In genomic region chr19:53066934-53067333, GRCm38 (mm10) we compare ENCODE assay signal across 11 mouse cellular contexts. TPM values are rescaled to one million over a fixed set of nuclear protein-coding genes. Genes with fewer than 3 reads are reported as not detected.
A peak's percentile ranks its signal among the peaks of the same experiment; 100 is the strongest.
DNase-seq lines count a peak whose midpoint lies in the region; ATAC-seq and TF ChIP-seq lines count a peak whose summit lies in the region.
"Had no signal": no experiment of that assay in that cellular context is flagged by ENCODE, and none has a peak within 500 bp of the region (broad histone marks: within the 10 kb centered on the region; RNA-seq: fewer than 3 reads in every experiment).

No protein-coding gene starts in this region.

- WGBS in hindbrain, embryonic 10.5 days: 54% methylated on average over 10 of the region's 10 CpGs
- 49% methylated on average over 10 of the region's 10 CpGs for WGBS in hindbrain, embryonic 11.5 days
- WGBS in kidney, embryonic 16.5 days: 18% methylated on average over 10 of the region's 10 CpGs
- WGBS in cerebellum, adult 2 months: 53% methylated on average over 10 of the region's 10 CpGs

- H3K4me2 ChIP-seq in hindbrain, embryonic 11.5 days (replicated peaks; ENCODE audit: low read depth, low read length): no peak overlapping the region
- peak overlapping the region; percentile 45 for H3K4me2 ChIP-seq in kidney, embryonic 16.5 days (replicated peaks; ENCODE audit: low read depth, low read length)

- H3K4me3 ChIP-seq in hindbrain, embryonic 10.5 days: no peak overlapping the region
- no peak overlapping the region for H3K4me3 ChIP-seq in hindbrain, embryonic 11.5 days (ENCODE audit: low read depth, low read length)
- H3K4me3 ChIP-seq in kidney, embryonic 16.5 days (ENCODE audit: low read length): peak overlapping the region; percentile 20
- no peak overlapping the region for H3K4me3 ChIP-seq in cerebellum, adult 2 months (replicated peaks; ENCODE audit: insufficient read depth, low read depth, low read length)

- no peaks in the 10 kb centered on the region for H3K27me3 ChIP-seq in hindbrain, embryonic 10.5 days (ENCODE audit: insufficient read depth, poor library complexity, severe bottlenecking)
- H3K27me3 ChIP-seq in hindbrain, embryonic 11.5 days (ENCODE audit: control insufficient read depth, insufficient read depth, low read length): no peaks in the 10 kb centered on the region
- no peaks in the 10 kb centered on the region for H3K27me3 ChIP-seq in kidney, embryonic 16.5 days (ENCODE audit: insufficient read depth, low read length)
- no peaks in the 10 kb centered on the region for H3K27me3 ChIP-seq in cerebellum, adult 2 months (ENCODE audit: control insufficient read depth, insufficient read depth, low read length)
- H3K27me3 ChIP-seq: CH12.LX had no signal

- no peak overlapping the region for H3K9ac ChIP-seq in hindbrain, embryonic 11.5 days (ENCODE audit: low read depth, low read length)
- H3K9ac ChIP-seq in kidney, embryonic 16.5 days (replicated peaks; ENCODE audit: low read length): peak overlapping the region; percentile 46; the same call in 1 of the 2 replicates
- H3K9ac ChIP-seq: liver, embryonic 14.5 days had no signal

- 0 out of 2 replicates have a peak overlapping the region, but pooled peaks have one; percentile 5 for H3K27ac ChIP-seq in hindbrain, embryonic 10.5 days
- no peak overlapping the region for H3K27ac ChIP-seq in hindbrain, embryonic 11.5 days (ENCODE audit: low read depth, low read length)
- peak overlapping the region; percentile 75 for H3K27ac ChIP-seq in kidney, embryonic 16.5 days (ENCODE audit: low read length)
- H3K27ac ChIP-seq in cerebellum, adult 2 months (ENCODE audit: insufficient read depth, low read length): no peak overlapping the region
- H3K27ac ChIP-seq: liver, embryonic 14.5 days had no signal

- no peak for ATAC-seq in hindbrain, embryonic 11.5 days (ENCODE audit: low FRiP score)
- peak; percentile 83 for ATAC-seq in kidney, embryonic 16.5 days (ENCODE audit: low FRiP score, low TSS enrichment)
- no peak for ATAC-seq in inflammation-experienced regulatory T-cells, adult 6 months

- H3K9me3 ChIP-seq in hindbrain, embryonic 10.5 days: no peaks in the 10 kb centered on the region
- H3K9me3 ChIP-seq in hindbrain, embryonic 11.5 days (ENCODE audit: control insufficient read depth, low read length): no peaks in the 10 kb centered on the region
- H3K9me3 ChIP-seq in kidney, embryonic 16.5 days (ENCODE audit: low read length): no peaks in the 10 kb centered on the region

- no peak for DNase-seq in hindbrain, embryonic 10.5 days (ENCODE audit: low spot score)
- no peak for DNase-seq in hindbrain, embryonic 11.5 days (ENCODE audit: low spot score)
- peak; percentile 81 for DNase-seq in heart, adult 8-10 months (ENCODE audit: low spot score)
- peak; percentile 83 for DNase-seq in skeletal muscle tissue, adult 2 months (ENCODE audit: low read depth, low spot score)
- no peak for DNase-seq in cerebellum, adult 2 months
- no peak for DNase-seq in left cerebral cortex, adult 18-20 months (ENCODE audit: low spot score in 2 of 2)
- DNase-seq: cerebellum, adult 11 months had no signal

- peaks cover 18% of the 10 kb centered on the region for H3K4me1 ChIP-seq in hindbrain, embryonic 10.5 days (replicated peaks)
- H3K4me1 ChIP-seq in hindbrain, embryonic 11.5 days (replicated peaks; ENCODE audit: control insufficient read depth, insufficient read depth, low read length): no peaks in the 10 kb centered on the region
- H3K4me1 ChIP-seq in kidney, embryonic 16.5 days (ENCODE audit: insufficient read depth, low read length): peaks cover 26% of the 10 kb centered on the region
- H3K4me1 ChIP-seq in cerebellum, adult 2 months (ENCODE audit: control insufficient read depth, insufficient read depth, low read length): no peaks in the 10 kb centered on the region

- H3K36me3 ChIP-seq in hindbrain, embryonic 10.5 days: no peaks in the 10 kb centered on the region
- H3K36me3 ChIP-seq in hindbrain, embryonic 11.5 days (ENCODE audit: control insufficient read depth, insufficient read depth, low read length): no peaks in the 10 kb centered on the region
- no peaks in the 10 kb centered on the region for H3K36me3 ChIP-seq in kidney, embryonic 16.5 days (ENCODE audit: insufficient read depth, low read length)

- no peak for TF ChIP-seq CTCF in cerebellum, adult 2 months (IDR thresholded peaks at IDR 0.05; ENCODE audit: borderline replicate concordance, insufficient read depth, low read depth, low read length)

- no peak for TF ChIP-seq POLR2A in cerebellum, adult 2 months (IDR thresholded peaks at IDR 0.05; ENCODE audit: borderline replicate concordance, insufficient read depth, low read length)

RNA-seq across cellular contexts. Expression of gene Xpnpep1, which starts 26.9 kb away (rescaled TPM):
- 153 and 156 TPM in 2 replicates for polyA plus RNA-seq in hindbrain, embryonic 10.5 days (2016; fragmentation: Nextera tagmentation; extraction: Ambion mirVana)
- 132 and 163 TPM in 2 replicates for polyA plus RNA-seq in hindbrain, embryonic 11.5 days (2014; fragmentation: Nextera tagmentation; extraction: Ambion mirVana)
- 10 to 100 TPM; 52.4 to 81.0 (median 72.0) TPM for total RNA-seq in heart, adult 8-10 months (2022)
- polyA plus RNA-seq in kidney, embryonic 16.5 days (2015; fragmentation: Nextera tagmentation; extraction: Ambion mirVana): 166 and 167 TPM in 2 replicates
- 58.8 and 60.5 TPM in 2 replicates for polyA plus RNA-seq in cerebellum, adult 2 months (2012; rRNA removed)
- polyA plus RNA-seq in inflammation-experienced regulatory T-cells, adult 6 months (2017; shearing (Covaris generic)): 10 to 100 TPM; 53.6 to 68.4 (median 60.5) TPM
- total RNA-seq in left cerebral cortex, adult 18-20 months (2021): 10 to 100 TPM; 60.4 to 65.1 TPM

Comparison
In these comparisons a context has a peak if more than half of its experiments do, and no peak if none do; other contexts are left out.
1. H3K27ac ChIP-seq: peak in hindbrain, embryonic 10.5 days (single experiment) and kidney, embryonic 16.5 days (single experiment); none in hindbrain, embryonic 11.5 days (single experiment) and cerebellum, adult 2 months (single experiment).
2. DNase-seq: peak in heart, adult 8-10 months (single experiment) and skeletal muscle tissue, adult 2 months (single experiment); none in hindbrain, embryonic 10.5 days (single experiment), hindbrain, embryonic 11.5 days (single experiment), cerebellum, adult 2 months (0 of 2) and left cerebral cortex, adult 18-20 months (0 of 2).